Mouse (Mus musculus) lung, embryonic 16.5 days (tissue): ENCODE measurements at regions not wholly inside any gene's neighbourhood (a gene's known extent, or its start where the extent isn't known, plus 50 kb on each side); places are given as distances from the start of the nearest gene placed in this dataset.

Experiments
- ATAC-seq: fragments of 200-750 bp; cut with Nextera tagmentation; 2 replicates; pipeline ENCODE4 v1.8.0; 2017; ENCODE audit warnings: low read depth, mild to moderate bottlenecking, moderate library complexity
- H3K27ac ChIP-seq: fragments of 300-500 bp; sonication (generic); 2 replicates; pipeline ENCODE4 v1.5.1; 2014; ENCODE audit warnings: mild to moderate bottlenecking, control low read depth, low read length
- H3K27me3 ChIP-seq: fragments of 300-500 bp; sonication (generic); 2 replicates; pipeline ENCODE4 v1.6.1; 2014; ENCODE audit warnings: low read depth, low read length, mixed read lengths; ENCODE audit not compliant: control insufficient read depth, insufficient read depth
- H3K36me3 ChIP-seq: fragments of 300-500 bp; sonication (generic); 2 replicates; pipeline ENCODE4 v1.6.1; 2014; ENCODE audit warnings: low read length; ENCODE audit not compliant: control insufficient read depth, insufficient read depth
- H3K4me1 ChIP-seq: fragments of 300-500 bp; sonication (generic); replicated peaks from 2 replicates; pipeline ENCODE4 v1.6.1; 2014; ENCODE audit warnings: low read length, mixed read lengths; ENCODE audit not compliant: control insufficient read depth, insufficient read depth
- H3K4me2 ChIP-seq: fragments of 300-500 bp; sonication (generic); 2 replicates; pipeline ENCODE4 v1.6.1; 2014; ENCODE audit warnings: low read depth, low read length, control low read depth
- H3K4me3 ChIP-seq: fragments of 300-500 bp; sonication (generic); 2 replicates; pipeline ENCODE4 v1.5.1; 2014; ENCODE audit warnings: mild to moderate bottlenecking, low read length, control low read depth
- H3K9ac ChIP-seq: fragments of 300-500 bp; sonication (generic); 2 replicates; pipeline ENCODE4 v1.6.1; 2014; ENCODE audit warnings: low read length, control low read depth
- H3K9me3 ChIP-seq: fragments of 300-500 bp; sonication (generic); 2 replicates; pipeline ENCODE4 v1.6.1; 2016; ENCODE audit warnings: low read length; ENCODE audit not compliant: control insufficient read depth
- WGBS: fragments of 180-500 bp; shearing (Covaris S2); extraction: QIAGEN DNeasy Blood & Tissue Kit; methylation state at CpG from one replicate; pipeline ENCODE4 v1.1.7; 2014; 5-methylcytosine and 5-hydroxymethylcytosine counted together

GRCm38 (mm10) chr4:87652314-87652934 lies 380.7 kb downstream of the Mllt3 start:
- H3K36me3 ChIP-seq = no peaks in the 10 kb centered on the region
- no peaks in the 10 kb centered on the region for H3K27me3 ChIP-seq
- 68% methylated on average over 8 of the region's 8 CpGs for WGBS
- no peak overlapping the region for H3K27ac ChIP-seq
- ATAC-seq = no peak
- H3K4me1 ChIP-seq = peaks cover 11% of the 10 kb centered on the region
- no peak overlapping the region for H3K9ac ChIP-seq
- H3K4me2 ChIP-seq = no peak overlapping the region
- H3K4me3 ChIP-seq = no peak overlapping the region
- H3K9me3 ChIP-seq = no peaks in the 10 kb centered on the region

DNA sequence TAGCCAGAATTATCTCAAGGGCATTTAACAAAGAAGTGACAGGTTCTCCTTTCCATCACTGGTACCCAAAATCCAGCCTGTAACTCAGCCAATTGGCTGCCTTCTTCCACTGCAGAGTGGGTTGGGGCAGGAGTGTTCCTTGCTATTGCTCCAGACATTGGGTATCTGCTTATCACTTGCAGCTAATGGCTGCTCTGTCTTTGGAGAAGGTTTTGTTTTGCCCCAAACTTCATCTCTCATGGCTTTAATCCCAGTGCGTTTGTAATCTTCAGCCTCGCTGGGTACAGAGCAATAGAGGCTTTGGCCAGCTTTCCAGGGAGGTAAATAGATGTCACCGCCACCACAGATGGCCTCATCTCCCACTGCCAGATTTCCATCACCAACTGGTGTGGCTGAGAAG lies 381.9 kb downstream of the Mllt3 start:
- WGBS = 72% methylated on average over 3 of the region's 3 CpGs
- Histone ChIP-seq H3K9ac (no peak overlapping the region), H3K27ac (no peak overlapping the region), H3K36me3 (no peaks in the 10 kb centered on the region), H3K4me1 (peaks cover 11% of the 10 kb centered on the region), H3K4me2 (no peak overlapping the region), H3K4me3 (no peak overlapping the region), H3K9me3 (no peaks in the 10 kb centered on the region), H3K27me3 (no peaks in the 10 kb centered on the region)
- no peak for ATAC-seq

DNA sequence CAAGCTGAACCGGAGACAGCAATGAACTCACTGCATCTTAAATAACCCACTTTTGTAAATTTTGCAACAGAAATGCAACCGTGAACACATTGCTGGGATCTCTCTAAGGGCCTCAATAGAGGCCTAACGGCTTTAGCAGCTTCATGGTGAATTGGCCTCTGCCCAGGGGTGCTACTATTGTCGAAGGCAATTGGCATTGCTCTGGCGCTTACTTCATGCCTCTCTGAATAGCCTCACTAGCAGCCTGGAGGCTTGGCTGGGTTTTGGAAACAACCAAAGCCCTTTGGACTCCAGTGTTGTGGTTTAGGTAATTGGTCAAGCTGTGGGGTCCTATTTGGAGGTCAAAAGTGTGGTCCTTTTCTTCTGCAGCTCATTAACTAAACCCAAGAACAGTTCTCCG lies 382.3 kb downstream of the Mllt3 start:
- Histone ChIP-seq H3K9me3 (no peaks in the 10 kb centered on the region), H3K4me3 (no peak overlapping the region), H3K4me2 (no peak overlapping the region), H3K27ac (no peak overlapping the region), H3K9ac (no peak overlapping the region), H3K36me3 (no peaks in the 10 kb centered on the region), H3K4me1 (peaks cover 11% of the 10 kb centered on the region), H3K27me3 (no peaks in the 10 kb centered on the region)
- 69% methylated on average over 6 of the region's 6 CpGs for WGBS
- no peak for ATAC-seq

DNA sequence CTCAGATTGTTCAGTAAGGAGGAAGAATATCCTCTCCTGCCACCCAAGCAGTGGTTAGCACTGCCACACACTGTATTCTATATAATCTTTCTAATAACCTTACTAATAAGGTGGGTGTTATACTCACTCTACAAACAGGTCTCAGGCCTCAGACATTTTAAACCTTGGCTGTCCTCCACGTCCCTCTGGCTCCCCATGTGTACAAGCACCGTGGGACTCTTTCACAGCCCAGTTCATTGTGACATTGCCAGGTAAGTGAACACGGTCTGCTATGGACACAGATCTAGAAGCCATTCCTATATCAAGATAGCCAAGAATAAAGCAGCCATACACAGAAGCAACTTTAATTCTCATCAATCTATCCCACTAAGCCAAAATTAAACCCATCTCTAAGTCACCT lies 382.8 kb downstream of the Mllt3 start:
- Histone ChIP-seq H3K27me3 (no peaks in the 10 kb centered on the region), H3K4me1 (peaks cover 11% of the 10 kb centered on the region), H3K4me3 (no peak overlapping the region), H3K9me3 (no peaks in the 10 kb centered on the region), H3K4me2 (no peak overlapping the region), H3K27ac (no peak overlapping the region), H3K36me3 (no peaks in the 10 kb centered on the region), H3K9ac (no peak overlapping the region)
- ATAC-seq = no peak
- WGBS = 85% methylated on average over 3 of the region's 3 CpGs

DNA sequence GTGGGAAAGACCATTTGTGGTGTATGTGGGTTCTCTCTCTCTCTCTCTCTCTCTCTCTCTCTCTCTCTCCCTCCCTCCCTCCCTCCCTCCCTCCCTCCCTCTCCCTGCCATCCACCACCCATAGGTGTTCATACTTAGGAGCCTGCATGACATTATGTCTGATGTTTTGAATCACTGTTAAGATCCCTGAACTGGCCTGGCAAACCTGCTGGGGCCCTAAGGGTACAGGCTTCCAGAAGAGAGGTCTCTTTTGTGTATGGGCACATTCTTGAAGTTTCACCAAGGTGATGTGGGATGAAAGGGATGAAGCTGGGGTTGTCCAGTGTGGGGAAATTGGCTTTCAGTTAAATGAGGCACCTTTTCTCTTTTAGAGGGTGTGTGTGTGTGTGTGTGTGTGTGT lies 384.2 kb downstream of the Mllt3 start:
- Histone ChIP-seq H3K4me3 (no peak overlapping the region), H3K36me3 (no peaks in the 10 kb centered on the region), H3K27me3 (no peaks in the 10 kb centered on the region), H3K9me3 (no peaks in the 10 kb centered on the region), H3K4me2 (peak overlapping the region; percentile 68), H3K9ac (no peak overlapping the region), H3K4me1 (peaks cover 11% of the 10 kb centered on the region), H3K27ac (no peak overlapping the region)
- ATAC-seq = no peak

DNA sequence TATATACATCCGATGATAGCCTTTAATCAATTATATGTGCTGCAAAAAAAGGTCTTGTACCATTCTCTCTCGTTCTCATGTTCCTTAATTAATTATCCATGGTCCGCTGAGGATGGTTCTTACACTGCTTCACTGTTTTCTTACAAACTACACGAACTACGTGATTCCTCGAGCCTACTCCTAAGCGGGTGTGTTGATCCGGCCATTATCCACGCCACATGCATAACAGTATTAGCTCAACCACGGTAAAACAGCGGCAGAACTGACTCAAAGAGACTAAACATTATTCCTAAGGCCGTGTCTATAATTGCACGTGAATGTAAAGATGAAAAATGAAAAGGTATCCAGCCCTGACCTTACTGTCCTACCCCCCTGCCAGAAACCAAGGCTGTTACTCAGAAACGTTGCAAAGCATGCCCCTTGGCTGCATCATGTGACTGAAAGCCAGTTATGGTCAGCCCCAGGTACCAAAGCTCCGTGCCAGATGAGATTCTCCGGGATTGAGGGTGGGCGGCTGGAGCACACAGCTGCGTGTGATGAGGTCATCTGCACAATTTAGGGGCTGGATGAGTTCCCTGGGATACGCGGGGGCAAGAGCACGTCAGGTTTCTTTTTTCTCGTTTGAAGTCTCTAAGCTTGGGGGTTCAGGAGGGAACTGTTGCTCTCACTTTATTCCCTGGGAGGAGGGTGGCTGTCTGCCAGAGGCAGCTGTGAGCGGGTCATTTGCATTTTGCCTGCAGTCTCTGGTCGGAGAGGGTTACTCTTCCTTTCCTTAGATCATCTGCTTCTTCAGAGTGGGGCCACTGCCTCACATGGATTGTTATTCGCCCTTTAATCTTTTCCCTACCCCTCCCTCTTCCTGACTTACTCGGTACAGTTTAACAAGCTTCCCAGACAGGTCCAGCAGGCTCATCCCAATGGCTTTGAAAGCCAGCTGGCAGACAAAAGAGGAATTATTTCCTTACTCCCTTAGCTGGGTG lies 384.9 kb downstream of the Mllt3 start:
- Histone ChIP-seq H3K4me1 (peaks cover 11% of the 10 kb centered on the region), H3K27ac (peak overlapping the region; percentile 12; the same call in 1 of the 2 replicates), H3K4me3 (peak overlapping the region; percentile 46), H3K27me3 (no peaks in the 10 kb centered on the region), H3K9me3 (no peaks in the 10 kb centered on the region), H3K36me3 (no peaks in the 10 kb centered on the region), H3K4me2 (peak overlapping the region; percentile 68), H3K9ac (peak overlapping the region; percentile 62; the same call in 1 of the 2 replicates)
- 17% methylated on average over 26 of the region's 26 CpGs for WGBS
- peak; percentile 67 for ATAC-seq

DNA sequence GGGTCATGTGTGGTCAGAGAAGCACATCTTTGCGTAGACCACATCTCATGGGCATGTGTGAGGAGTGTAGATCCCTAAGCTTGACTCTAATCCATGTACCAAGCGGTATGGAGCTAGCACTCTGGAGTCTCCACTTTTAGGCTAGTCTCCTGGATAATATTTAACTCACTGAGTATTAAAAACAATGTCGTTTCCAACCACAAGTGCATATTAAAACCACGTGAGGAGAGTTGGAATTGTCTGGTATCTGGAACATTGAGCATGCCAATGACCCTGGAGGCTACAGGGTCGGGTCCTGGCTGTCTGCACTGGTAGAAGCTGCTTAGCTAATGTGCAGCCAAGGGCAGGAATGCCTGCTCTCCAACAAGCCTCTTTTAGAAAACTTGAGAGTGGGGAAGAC lies 391.2 kb downstream of the Mllt3 start:
- 57% methylated on average over 5 of the region's 5 CpGs for WGBS
- H3K4me2 ChIP-seq = no peak overlapping the region

GRCm38 (mm10) chr4:87641551-87641950 lies 391.6 kb downstream of the Mllt3 start:
- H3K27ac ChIP-seq = no peak overlapping the region
- peak; percentile 77 for ATAC-seq

More for the DNA sequence above, 391.2 kb downstream of the Mllt3 start:
- no peaks in the 10 kb centered on the region; the same call in 1 of the 2 replicates for H3K4me1 ChIP-seq
- no peak overlapping the region for H3K9ac ChIP-seq
- no peaks in the 10 kb centered on the region for H3K36me3 ChIP-seq
- H3K4me3 ChIP-seq = no peak overlapping the region
- peak; percentile 75 for ATAC-seq
- no peaks in the 10 kb centered on the region for H3K27me3 ChIP-seq
- H3K9me3 ChIP-seq = no peaks in the 10 kb centered on the region
- H3K27ac ChIP-seq = no peak overlapping the region

DNA sequence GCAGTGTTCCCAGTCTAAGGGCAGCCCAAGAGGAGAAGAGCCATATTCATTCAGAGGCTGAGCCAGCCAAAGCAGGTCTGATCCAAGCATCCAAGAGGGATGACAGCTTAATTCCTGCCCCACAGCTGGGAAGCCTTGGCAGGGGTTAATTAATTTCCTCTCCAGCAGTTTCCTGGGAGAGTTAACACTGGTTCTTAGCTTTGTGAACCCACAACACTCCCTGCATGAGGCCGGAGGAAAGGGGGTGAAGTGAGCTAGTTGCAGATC lies 394.9 kb downstream of the Mllt3 start:
- Histone ChIP-seq H3K4me3 (no peak overlapping the region), H3K4me2 (no peak overlapping the region), H3K9me3 (no peaks in the 10 kb centered on the region), H3K27ac (no peak overlapping the region), H3K36me3 (no peaks in the 10 kb centered on the region), H3K9ac (no peak overlapping the region), H3K4me1 (no peaks in the 10 kb centered on the region; the same call in 1 of the 2 replicates), H3K27me3 (no peaks in the 10 kb centered on the region)
- ATAC-seq = no peak
- 30% methylated on average over 1 of the region's 1 CpGs for WGBS

More at GRCm38 (mm10) chr4:87641551-87641950, 391.6 kb downstream of the Mllt3 start:
- no peak overlapping the region for H3K9ac ChIP-seq
- no peak overlapping the region for H3K4me2 ChIP-seq
- no peaks in the 10 kb centered on the region for H3K9me3 ChIP-seq
- no peaks in the 10 kb centered on the region for H3K36me3 ChIP-seq
- 42% methylated on average over 3 of the region's 3 CpGs for WGBS
- no peaks in the 10 kb centered on the region; the same call in 1 of the 2 replicates for H3K4me1 ChIP-seq
- no peaks in the 10 kb centered on the region for H3K27me3 ChIP-seq
- no peak overlapping the region for H3K4me3 ChIP-seq
